Mouse (Mus musculus) MEL (cell line): ENCODE results near the gene Accsl.

ENCODE experiments used
- CTCF ChIP-seq, 3 experiments: IDR thresholded peaks in 2 of 3; conservative IDR thresholded peaks in 1 of 3; 2 replicates each; pipeline ENCODE4 v1.5.1; 2011 to 2012; ENCODE audit warnings: low read length in 3 of 3, low read depth in 2 of 3, mild to moderate bottlenecking in 2 of 3, improper control_type of control experiment in 1 of 3, inconsistent platforms in 1 of 3, mixed read lengths in 1 of 3, moderate library complexity in 1 of 3; ENCODE audit not compliant: control insufficient read depth in 1 of 3, insufficient read depth in 1 of 3, poor library complexity in 1 of 3, severe bottlenecking in 1 of 3
- GATA1 ChIP-seq: IDR thresholded peaks from 2 replicates; pipeline ENCODE4 v1.6.1; 2011; ENCODE audit warnings: low read depth, low read length, improper control_type of control experiment
- ZNF384 ChIP-seq: IDR thresholded peaks from 2 replicates; pipeline ENCODE4 v1.6.1; 2012; ENCODE audit warnings: low read depth, mild to moderate bottlenecking, inconsistent platforms, low read length, improper control_type of control experiment

GRCm38 (mm10) chr2:93868566-93868965 is 391 bp downstream of the Accsl start:
- TF ChIP-seq CTCF (IDR thresholded peaks at IDR 0.05 in 2 of 3, conservative IDR thresholded peaks at IDR 0.05 in 1 of 3; ENCODE audit: control insufficient read depth in 1 of 3, insufficient read depth in 1 of 3, low read depth in 2 of 3, low read length in 3 of 3, poor library complexity in 1 of 3, severe bottlenecking in 1 of 3) (peak in 1 of 3 experiments; percentile 12; a peak in 1 of 6 replicates), ZNF384 (no peak), GATA1 (no peak)
